Mouse (Mus musculus): ENCODE results near the gene Kpnb1. TPM values are rescaled to one million over a fixed set of nuclear protein-coding genes. Genes with fewer than 3 reads are reported as not detected.

The Kpnb1 gene
- polyA plus RNA-seq, 1 experiment: 40.7 TPM

GRCm38 (mm10) chr11:97152662-97153287, 34.9 kb downstream of the Kpnb1 start:
- peaks cover 12% of the 10 kb centered on the region for H3K4me1 ChIP-seq (ENCODE audit: control insufficient read depth, insufficient read depth, insufficient read length, low read length)
- H3K4me3 ChIP-seq (ENCODE audit: insufficient read depth, low read depth, low read length): peak overlapping the region; percentile 13; the same call in 1 of the 2 replicates
- H3K27ac ChIP-seq (replicated peaks; ENCODE audit: low read depth, low read length): no peak overlapping the region

- Histone ChIP-seq H3K4me3 (ENCODE audit: insufficient read depth, low read depth, low read length) (peak overlapping the region; percentile 69), H3K4me1 (ENCODE audit: control insufficient read depth, insufficient read depth, insufficient read length, low read length) (peaks cover 12% of the 10 kb centered on the region)
Measured at GRCm38 (mm10) chr11:97152023-97152426, 35.7 kb downstream of the Kpnb1 start.

GRCm38 (mm10) chr11:97151343-97151801, 36.3 kb downstream of the Kpnb1 start, which contains the start of gene Tbkbp1:
TSS of gene Tbkbp1 (minus strand) at chr11:97151495.
- H3K27ac ChIP-seq (replicated peaks; ENCODE audit: low read depth, low read length): peak within 1 kb of the TSS; percentile 93
- H3K4me1 ChIP-seq (ENCODE audit: control insufficient read depth, insufficient read depth, insufficient read length, low read length): peaks cover 12% of the 10 kb centered on the region
- H3K4me3 ChIP-seq (ENCODE audit: insufficient read depth, low read depth, low read length): peak within 1 kb of the TSS; percentile 97

More at GRCm38 (mm10) chr11:97152023-97152426, 35.7 kb downstream of the Kpnb1 start:
- peak overlapping the region; percentile 73 for H3K27ac ChIP-seq (replicated peaks; ENCODE audit: low read depth, low read length)

- Histone ChIP-seq H3K4me3 (ENCODE audit: insufficient read depth, low read depth, low read length) (peak overlapping the region; percentile 97), H3K27ac (replicated peaks; ENCODE audit: low read depth, low read length) (peak overlapping the region; percentile 93), H3K4me1 (ENCODE audit: control insufficient read depth, insufficient read depth, insufficient read length, low read length) (peaks cover 12% of the 10 kb centered on the region)
Measured at GRCm38 (mm10) chr11:97150411-97151330, 37.0 kb downstream of the Kpnb1 start.

DNA sequence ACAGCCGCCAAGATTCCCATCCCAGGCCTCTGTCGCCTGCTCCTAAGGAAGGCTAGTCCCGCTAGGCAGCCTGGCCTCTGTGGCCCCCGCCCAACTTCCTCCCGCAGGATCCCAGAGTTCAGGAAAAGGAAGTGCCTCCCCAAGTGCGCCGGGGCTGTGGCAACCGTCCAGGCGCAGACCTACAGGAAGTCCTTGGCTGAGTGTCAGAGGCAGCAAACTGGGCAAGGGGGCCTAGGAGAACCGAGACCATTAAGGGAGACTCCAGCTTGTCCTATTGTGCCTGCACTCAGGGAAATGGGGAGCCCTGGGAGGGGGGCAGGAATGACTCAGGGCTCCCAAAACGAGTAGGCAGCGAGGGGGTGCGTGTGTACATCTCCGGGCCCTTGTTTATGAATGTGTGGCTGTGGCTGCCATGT, 37.7 kb downstream of the Kpnb1 start:
- peak overlapping the region; percentile 97 for H3K4me3 ChIP-seq (ENCODE audit: insufficient read depth, low read depth, low read length)
- peaks cover 12% of the 10 kb centered on the region for H3K4me1 ChIP-seq (ENCODE audit: control insufficient read depth, insufficient read depth, insufficient read length, low read length)
- peak overlapping the region; percentile 98 for H3K27ac ChIP-seq (replicated peaks; ENCODE audit: low read depth, low read length)

DNA sequence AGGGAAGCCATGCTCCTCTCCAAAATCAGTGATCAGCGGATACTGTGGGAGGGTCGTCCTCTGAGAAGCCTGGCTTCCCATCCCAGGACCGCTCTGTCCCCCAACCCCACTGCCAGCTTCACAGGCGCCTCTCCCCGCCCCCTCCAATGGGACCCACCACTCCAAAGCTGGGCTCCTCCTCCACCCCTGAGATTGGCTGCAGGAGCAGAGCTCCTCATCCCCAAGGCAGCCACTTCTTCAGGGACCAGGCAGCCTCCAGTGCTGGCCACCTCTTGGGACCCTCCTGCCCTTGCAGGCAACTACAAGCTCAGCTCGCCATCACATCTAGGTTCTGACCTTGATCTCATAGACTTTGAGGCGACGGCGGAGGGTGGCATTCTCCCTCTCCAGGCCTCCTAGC, 38.7 kb downstream of the Kpnb1 start:
- Histone ChIP-seq H3K27ac (replicated peaks; ENCODE audit: low read depth, low read length) (peak overlapping the region; percentile 98), H3K4me3 (ENCODE audit: insufficient read depth, low read depth, low read length) (peak overlapping the region; percentile 97), H3K4me1 (ENCODE audit: control insufficient read depth, insufficient read depth, insufficient read length, low read length) (peaks cover 12% of the 10 kb centered on the region)

GRCm38 (mm10) chr11:97148591-97148990, 39.1 kb downstream of the Kpnb1 start:
- Histone ChIP-seq H3K4me1 (ENCODE audit: control insufficient read depth, insufficient read depth, insufficient read length, low read length) (peaks cover 12% of the 10 kb centered on the region), H3K27ac (replicated peaks; ENCODE audit: low read depth, low read length) (0 out of 2 replicates have a peak overlapping the region, but pooled peaks have one; percentile 7)

GRCm38 (mm10) chr11:97147333-97147732, 40.3 kb downstream of the Kpnb1 start:
- Histone ChIP-seq H3K4me3 (ENCODE audit: insufficient read depth, low read depth, low read length) (no peak overlapping the region), H3K4me1 (ENCODE audit: control insufficient read depth, insufficient read depth, insufficient read length, low read length) (peaks cover 7% of the 10 kb centered on the region)

More at GRCm38 (mm10) chr11:97148591-97148990, 39.1 kb downstream of the Kpnb1 start:
- peak overlapping the region; percentile 97 for H3K4me3 ChIP-seq (ENCODE audit: insufficient read depth, low read depth, low read length)

GRCm38 (mm10) chr11:97146724-97147123, 41.0 kb downstream of the Kpnb1 start:
- H3K27ac ChIP-seq (replicated peaks; ENCODE audit: low read depth, low read length): no peak overlapping the region
- peaks cover 10% of the 10 kb centered on the region for H3K4me1 ChIP-seq (ENCODE audit: control insufficient read depth, insufficient read depth, insufficient read length, low read length)
- H3K4me3 ChIP-seq (ENCODE audit: insufficient read depth, low read depth, low read length): no peak overlapping the region

More at GRCm38 (mm10) chr11:97147333-97147732, 40.3 kb downstream of the Kpnb1 start:
- no peak overlapping the region for H3K27ac ChIP-seq (replicated peaks; ENCODE audit: low read depth, low read length)

GRCm38 (mm10) chr11:97145951-97146350, 41.7 kb downstream of the Kpnb1 start:
- H3K4me1 ChIP-seq (ENCODE audit: control insufficient read depth, insufficient read depth, insufficient read length, low read length): peaks cover 11% of the 10 kb centered on the region
- H3K4me3 ChIP-seq (ENCODE audit: insufficient read depth, low read depth, low read length): no peak overlapping the region
- H3K27ac ChIP-seq (replicated peaks; ENCODE audit: low read depth, low read length): no peak overlapping the region

- Histone ChIP-seq H3K4me3 (ENCODE audit: insufficient read depth, low read depth, low read length) (no peak overlapping the region), H3K4me1 (ENCODE audit: control insufficient read depth, insufficient read depth, insufficient read length, low read length) (peaks cover 12% of the 10 kb centered on the region)
Measured at GRCm38 (mm10) chr11:97145320-97145719, 42.4 kb downstream of the Kpnb1 start.

GRCm38 (mm10) chr11:97143196-97143900, 44.3 kb downstream of the Kpnb1 start:
- Histone ChIP-seq H3K4me1 (ENCODE audit: control insufficient read depth, insufficient read depth, insufficient read length, low read length) (peaks cover 8% of the 10 kb centered on the region), H3K4me3 (ENCODE audit: insufficient read depth, low read depth, low read length) (no peak overlapping the region), H3K27ac (replicated peaks; ENCODE audit: low read depth, low read length) (0 out of 2 replicates have a peak overlapping the region, but pooled peaks have one; percentile 12)

More at GRCm38 (mm10) chr11:97145320-97145719, 42.4 kb downstream of the Kpnb1 start:
- no peak overlapping the region for H3K27ac ChIP-seq (replicated peaks; ENCODE audit: low read depth, low read length)

DNA sequence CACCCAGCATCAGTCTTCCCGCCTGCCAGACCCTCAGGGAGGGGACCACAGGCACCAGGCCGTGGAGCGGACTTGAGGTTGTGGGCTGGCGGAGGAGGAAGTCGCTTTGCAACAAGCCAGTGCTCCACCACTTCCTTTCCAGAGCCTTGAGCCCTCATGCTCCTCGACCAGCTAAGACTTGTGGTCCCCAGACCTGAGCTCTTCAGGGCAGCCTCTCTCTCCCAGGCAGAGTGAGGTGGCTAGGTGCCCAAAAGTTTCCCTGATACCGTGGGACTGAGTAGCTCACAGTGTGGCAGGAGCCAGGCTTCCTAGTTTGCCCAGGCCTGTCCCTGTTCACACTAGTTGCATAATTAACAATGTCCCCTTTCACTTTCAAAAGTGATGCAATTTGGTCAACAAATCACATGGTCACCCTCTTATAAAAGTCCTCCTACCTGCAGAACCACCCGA, 45.5 kb downstream of the Kpnb1 start:
- H3K27ac ChIP-seq (replicated peaks; ENCODE audit: low read depth, low read length): peak overlapping the region; percentile 75
- no peak overlapping the region for H3K4me3 ChIP-seq (ENCODE audit: insufficient read depth, low read depth, low read length)
- peaks cover 7% of the 10 kb centered on the region for H3K4me1 ChIP-seq (ENCODE audit: control insufficient read depth, insufficient read depth, insufficient read length, low read length)

DNA sequence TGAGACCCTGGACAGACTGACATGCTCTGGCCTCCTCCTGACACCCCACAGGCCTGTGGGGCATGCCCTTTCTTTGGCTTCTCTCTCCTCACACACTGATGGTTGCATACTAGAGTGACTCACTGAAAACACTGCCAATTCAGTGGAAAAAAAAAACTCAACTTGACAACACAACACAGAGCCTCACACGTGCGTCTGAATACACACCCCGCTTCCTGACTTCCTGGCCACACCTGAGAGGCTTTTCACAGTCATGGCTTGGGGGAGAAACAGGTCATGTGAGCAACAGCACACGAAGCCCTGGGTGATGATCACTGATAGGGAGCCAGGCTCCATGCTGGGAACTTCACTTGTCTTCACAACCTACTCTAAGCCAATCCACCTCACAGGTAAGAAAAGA, 46.9 kb downstream of the Kpnb1 start:
- Histone ChIP-seq H3K27ac (replicated peaks; ENCODE audit: low read depth, low read length) (no peak overlapping the region), H3K4me1 (ENCODE audit: control insufficient read depth, insufficient read depth, insufficient read length, low read length) (peaks cover 7% of the 10 kb centered on the region), H3K4me3 (ENCODE audit: insufficient read depth, low read depth, low read length) (no peak overlapping the region)
